ENCODE assay signal across 9 mouse cellular contexts in genomic region chr8:124793172-124793651, GRCm38 (mm10). TPM values are rescaled to one million over a fixed set of nuclear protein-coding genes. Genes with fewer than 3 reads are reported as not detected.
A peak's percentile ranks its signal among the peaks of the same experiment; 100 is the strongest.
DNase-seq lines count a peak whose midpoint lies in the region; ATAC-seq and TF ChIP-seq lines count a peak whose summit lies in the region.
"Had no signal": no experiment of that assay in that cellular context is flagged by ENCODE, and none has a peak within 500 bp of the region (broad histone marks: within the 10 kb centered on the region; RNA-seq: fewer than 3 reads in every experiment).

No protein-coding gene starts in this region.

- H3K4me2 ChIP-seq in forebrain, embryonic 12.5 days = peak overlapping the region; percentile 99
- H3K4me2 ChIP-seq in heart, embryonic 16.5 days (ENCODE audit: low read depth, low read length) = peak overlapping the region; percentile 100
- peak overlapping the region; percentile 25 for H3K4me2 ChIP-seq in liver, embryonic 14.5 days (ENCODE audit: low read depth)
- peak overlapping the region; percentile 94 for H3K4me2 ChIP-seq in neural tube, embryonic 11.5 days (ENCODE audit: low read depth)
- H3K4me2 ChIP-seq in stomach, embryonic 15.5 days = peak overlapping the region; percentile 99

- under 1% methylated on average over 51 of the region's 51 CpGs for WGBS in forebrain, embryonic 12.5 days
- WGBS in heart, embryonic 16.5 days = under 1% methylated on average over 45 of the region's 51 CpGs
- WGBS in liver, embryonic 14.5 days (ENCODE audit: insufficient replicate concordance) = under 1% methylated on average over 51 of the region's 51 CpGs
- 0% methylated on average over 36 of the region's 51 CpGs for WGBS in neural tube, embryonic 11.5 days
- under 1% methylated on average over 31 of the region's 51 CpGs for WGBS in stomach, embryonic 15.5 days

- peak; percentile 84 for ATAC-seq in forebrain, embryonic 12.5 days (ENCODE audit: low FRiP score)
- peak; percentile 85 for ATAC-seq in heart, embryonic 16.5 days (replicated peaks; ENCODE audit: extremely low read depth, insufficient read depth, low FRiP score)
- ATAC-seq in liver, embryonic 14.5 days (ENCODE audit: insufficient read depth) = peak; percentile 58; the same call in 1 of the 2 replicates
- ATAC-seq in neural tube, embryonic 11.5 days (ENCODE audit: insufficient read depth, low FRiP score, low TSS enrichment) = peak; percentile 71
- peak; percentile 74 for ATAC-seq in stomach, embryonic 15.5 days (ENCODE audit: insufficient read depth, low FRiP score, low read depth)

- peak overlapping the region; percentile 72 for H3K9ac ChIP-seq in forebrain, embryonic 12.5 days
- H3K9ac ChIP-seq in heart, embryonic 16.5 days (ENCODE audit: low read length) = peak overlapping the region; percentile 5; the same call in 1 of the 2 replicates
- H3K9ac ChIP-seq in liver, embryonic 14.5 days (replicated peaks) = no peak overlapping the region
- peak overlapping the region; percentile 63 for H3K9ac ChIP-seq in neural tube, embryonic 11.5 days (ENCODE audit: low read length)
- H3K9ac ChIP-seq in stomach, embryonic 15.5 days = no peak overlapping the region

- H3K9me3 ChIP-seq in forebrain, embryonic 12.5 days = no peaks in the 10 kb centered on the region
- no peaks in the 10 kb centered on the region for H3K9me3 ChIP-seq in heart, embryonic 16.5 days (replicated peaks; ENCODE audit: control insufficient read depth, low read length)
- no peaks in the 10 kb centered on the region for H3K9me3 ChIP-seq in liver, embryonic 14.5 days (ENCODE audit: control insufficient read depth, low read length)
- H3K9me3 ChIP-seq in neural tube, embryonic 11.5 days (ENCODE audit: control insufficient read depth, low read length) = no peaks in the 10 kb centered on the region
- H3K9me3 ChIP-seq in stomach, embryonic 15.5 days = no peaks in the 10 kb centered on the region

- H3K27me3 ChIP-seq in forebrain, embryonic 12.5 days = peaks cover 75% of the 10 kb centered on the region
- H3K27me3 ChIP-seq in heart, embryonic 16.5 days (ENCODE audit: control insufficient read depth, insufficient read depth, low read length) = peaks cover 33% of the 10 kb centered on the region
- peaks cover 56% of the 10 kb centered on the region for H3K27me3 ChIP-seq in liver, embryonic 14.5 days (ENCODE audit: control insufficient read depth, insufficient read depth, low read length)
- H3K27me3 ChIP-seq in neural tube, embryonic 11.5 days (ENCODE audit: control insufficient read depth, insufficient read depth, low read length) = peaks cover 28% of the 10 kb centered on the region
- H3K27me3 ChIP-seq in stomach, embryonic 15.5 days (replicated peaks) = peaks cover 62% of the 10 kb centered on the region

- no peak for TF ChIP-seq EP300 in liver, embryonic 14.5 days (IDR thresholded peaks at IDR 0.05; ENCODE audit: low read depth)

- TF ChIP-seq CTCF in liver, embryonic 14.5 days (IDR thresholded peaks at IDR 0.05; ENCODE audit: low read depth) = no peak

- peaks cover 51% of the 10 kb centered on the region for H3K4me1 ChIP-seq in forebrain, embryonic 12.5 days
- H3K4me1 ChIP-seq in heart, embryonic 16.5 days (ENCODE audit: control insufficient read depth, insufficient read depth, low read length) = peaks cover 27% of the 10 kb centered on the region
- 0 out of 4 replicates have a peak, but pooled peaks cover 0 to 3% of the 10 kb centered on the region in 2 experiments for H3K4me1 ChIP-seq in liver, embryonic 14.5 days (replicated peaks; ENCODE audit: control insufficient read depth in 2 of 2, insufficient read depth in 2 of 2, low read length in 1 of 2)
- peaks cover 15% of the 10 kb centered on the region for H3K4me1 ChIP-seq in neural tube, embryonic 11.5 days (ENCODE audit: control insufficient read depth, insufficient read depth, low read length)
- H3K4me1 ChIP-seq in stomach, embryonic 15.5 days = peaks cover 29% of the 10 kb centered on the region

- peak overlapping the region; percentile 90 for H3K27ac ChIP-seq in forebrain, embryonic 12.5 days
- no peak overlapping the region for H3K27ac ChIP-seq in heart, embryonic 16.5 days (ENCODE audit: low read length)
- H3K27ac ChIP-seq in liver, embryonic 14.5 days = no peak overlapping the region
- peak overlapping the region; percentile 89 for H3K27ac ChIP-seq in neural tube, embryonic 11.5 days (ENCODE audit: low read depth, low read length)
- no peak overlapping the region for H3K27ac ChIP-seq in stomach, embryonic 15.5 days

- no peaks in the 10 kb centered on the region for H3K36me3 ChIP-seq in forebrain, embryonic 12.5 days (replicated peaks)
- no peaks in the 10 kb centered on the region for H3K36me3 ChIP-seq in heart, embryonic 16.5 days (ENCODE audit: control insufficient read depth, insufficient read depth)
- no peaks in the 10 kb centered on the region for H3K36me3 ChIP-seq in liver, embryonic 14.5 days (replicated peaks; ENCODE audit: control insufficient read depth, insufficient read depth, low read depth)
- no peaks in the 10 kb centered on the region for H3K36me3 ChIP-seq in neural tube, embryonic 11.5 days (ENCODE audit: control insufficient read depth, insufficient read depth, low read length)
- H3K36me3 ChIP-seq in stomach, embryonic 15.5 days = no peaks in the 10 kb centered on the region
- H3K36me3 ChIP-seq: G1E had no signal

- H3K4me3 ChIP-seq in forebrain, embryonic 12.5 days (replicated peaks) = peak overlapping the region; percentile 66
- H3K4me3 ChIP-seq in heart, embryonic 16.5 days (ENCODE audit: low read length) = peak overlapping the region; percentile 69
- peak overlapping the region in 1 of 2 experiments; percentile 9; a peak in 2 of 4 replicates for H3K4me3 ChIP-seq in liver, embryonic 14.5 days (ENCODE audit: insufficient read depth in 1 of 2, low read depth in 2 of 2, low read length in 2 of 2)
- H3K4me3 ChIP-seq in neural tube, embryonic 11.5 days (ENCODE audit: low read depth, low read length) = peak overlapping the region; percentile 65
- H3K4me3 ChIP-seq in stomach, embryonic 15.5 days (replicated peaks) = peak overlapping the region; percentile 55

- peak; percentile 74 for DNase-seq in CD4-positive helper T cell, adult 2 months (ENCODE audit: low read depth, low spot score)
- DNase-seq in c-Kit-positive CD71-positive TER-119-negative erythroid progenitor cells, embryonic 14.5 days (ENCODE audit: low read depth) = peak; percentile 55
- DNase-seq in kidney, postnatal 10 days = peak; percentile 96
- DNase-seq in liver, embryonic 14.5 days (ENCODE audit: low read depth in 3 of 3, low spot score in 3 of 3) = peak; percentile 24 to 38 (median 37)
- DNase-seq in neural tube, embryonic 11.5 days (ENCODE audit: low spot score) = peak; percentile 93

RNA-seq across cellular contexts. Expression of gene Trim67, which starts 0.3 kb away (rescaled TPM):
- 6.1 and 6.4 TPM in 2 replicates for polyA plus RNA-seq in forebrain, embryonic 12.5 days (2016; fragmentation: Nextera tagmentation; extraction: Ambion mirVana)
- 0.14 and 0.17 TPM in 2 replicates for polyA plus RNA-seq in heart, embryonic 16.5 days (2015; fragmentation: Nextera tagmentation; extraction: Ambion mirVana)
- polyA plus RNA-seq in liver, embryonic 14.5 days (2012; rRNA removed) = 0.03 and 0.11 TPM in 2 replicates
- polyA plus RNA-seq in liver, embryonic 14.5 days (2014; fragmentation: Nextera tagmentation; extraction: Ambion mirVana) = 0.03 and 0.05 TPM in 2 replicates
- 7.1 and 7.5 TPM in 2 replicates for polyA plus RNA-seq in neural tube, embryonic 11.5 days (2014; fragmentation: Nextera tagmentation; extraction: Ambion mirVana)
- polyA plus RNA-seq in stomach, embryonic 15.5 days (2015; fragmentation: Nextera tagmentation; extraction: Ambion mirVana) = 0.63 and 0.74 TPM in 2 replicates
- polyA plus RNA-seq: G1E had no signal

RNA-seq across cellular contexts. Expression of gene Fam89a, which starts 41.6 kb away (rescaled TPM):
- polyA plus RNA-seq in forebrain, embryonic 12.5 days (2016; fragmentation: Nextera tagmentation; extraction: Ambion mirVana) = 0.79 and 0.97 TPM in 2 replicates
- polyA plus RNA-seq in heart, embryonic 16.5 days (2015; fragmentation: Nextera tagmentation; extraction: Ambion mirVana) = 1.6 and 1.9 TPM in 2 replicates
- polyA plus RNA-seq in liver, embryonic 14.5 days (2012; rRNA removed) = 2.0 and 2.2 TPM in 2 replicates
- polyA plus RNA-seq in liver, embryonic 14.5 days (2014; fragmentation: Nextera tagmentation; extraction: Ambion mirVana) = 2.5 and 2.7 TPM in 2 replicates
- 4.1 and 5.5 TPM in 2 replicates for polyA plus RNA-seq in neural tube, embryonic 11.5 days (2014; fragmentation: Nextera tagmentation; extraction: Ambion mirVana)
- polyA plus RNA-seq in stomach, embryonic 15.5 days (2015; fragmentation: Nextera tagmentation; extraction: Ambion mirVana) = 4.5 and 4.8 TPM in 2 replicates
- polyA plus RNA-seq: G1E had no signal

Comparison
In these comparisons a context has a peak if more than half of its experiments do, and no peak if none do; other contexts are left out.
1. DNase-seq: peak in every context shown above with its lines; median percentile 96 in kidney, postnatal 10 days; 93 in neural tube, embryonic 11.5 days; 74 in CD4-positive helper T cell, adult 2 months; 55 in c-Kit-positive CD71-positive TER-119-negative erythroid progenitor cells, embryonic 14.5 days; 37 in liver, embryonic 14.5 days.
2. H3K27ac ChIP-seq: peak in forebrain, embryonic 12.5 days (single experiment) and neural tube, embryonic 11.5 days (single experiment); none in heart, embryonic 16.5 days (single experiment), liver, embryonic 14.5 days (single experiment) and stomach, embryonic 15.5 days (single experiment).
3. H3K4me2 ChIP-seq: peak in every context shown above with its lines; median percentile 100 in heart, embryonic 16.5 days; 99 in forebrain, embryonic 12.5 days; 99 in stomach, embryonic 15.5 days; 94 in neural tube, embryonic 11.5 days; 25 in liver, embryonic 14.5 days.
4. H3K9ac ChIP-seq: peak in forebrain, embryonic 12.5 days (single experiment), heart, embryonic 16.5 days (single experiment) and neural tube, embryonic 11.5 days (single experiment); none in liver, embryonic 14.5 days (single experiment) and stomach, embryonic 15.5 days (single experiment).
5. Peak in every context shown above with its lines, with median percentiles within 50 percentile points of each other: ATAC-seq.